Mouse (Mus musculus) granulocyte monocyte progenitor cell, adult 5-6 weeks (primary cell): Measurements from ENCODE around the gene Epha5. TPM values are rescaled to one million over a fixed set of nuclear protein-coding genes. Genes with fewer than 3 reads are reported as not detected.

ENCODE experiments used
- ATAC-seq: replicated peaks from 2 replicates; pipeline ENCODE4 v1.8.0; 2016; ENCODE audit warnings: mild to moderate bottlenecking, moderate TSS enrichment, inconsistent platforms; ENCODE audit not compliant: poor library complexity, severe bottlenecking
- total RNA-seq, 2 experiments: library from RNA; stranded (forward) in 1 of 2; stranded (reverse) in 1 of 2; fragments of 200-712, 200-1000 nt in 1 of 2; fragments of >200 nt in 1 of 2; fragmentation: Nextera tagmentation in 1 of 2; gene quantifications; 2 replicates each; pipeline ENCODE4 v1.2.3; 2014 to 2017

Gene Epha5
- total RNA-seq (2014; fragmentation: Nextera tagmentation), result not detected in 2 replicates
- total RNA-seq (2017), result not detected in 2 replicates

GRCm38 (mm10) chr5:84417062-84417879 lies at the start of gene Epha5:
Epha5 (minus strand) TSS chr5:84417382.
- peak; percentile 92 for ATAC-seq

- no peak for ATAC-seq
Measured at GRCm38 (mm10) chr5:84456216-84456615, 39.0 kb upstream of the Epha5 start.

- ATAC-seq, result no peak
Measured at GRCm38 (mm10) chr5:84454641-84455040, 37.5 kb upstream of the Epha5 start.

- no peak for ATAC-seq
Measured at GRCm38 (mm10) chr5:84453839-84454238, 36.7 kb upstream of the Epha5 start.

GRCm38 (mm10) chr5:84440232-84440631 lies 23.1 kb upstream of the Epha5 start:
- ATAC-seq, result no peak

- peak; percentile 3; the same call in 1 of the 2 replicates for ATAC-seq
Measured at GRCm38 (mm10) chr5:84415961-84416821, 991 bp downstream of the Epha5 start.

GRCm38 (mm10) chr5:84414931-84415431 lies 2.2 kb downstream of the Epha5 start:
- no peak for ATAC-seq

GRCm38 (mm10) chr5:84413026-84413425 lies 4.2 kb downstream of the Epha5 start:
- ATAC-seq, result no peak

- no peak for ATAC-seq
Measured at GRCm38 (mm10) chr5:84408370-84408769, 8.8 kb downstream of the Epha5 start.

GRCm38 (mm10) chr5:84397085-84397484 lies 20.1 kb downstream of the Epha5 start:
- ATAC-seq, result no peak

- ATAC-seq, result no peak
Measured at GRCm38 (mm10) chr5:84365334-84365733, 51.8 kb downstream of the Epha5 start.

GRCm38 (mm10) chr5:84359430-84359829 lies 57.8 kb downstream of the Epha5 start:
- ATAC-seq, result no peak

- no peak for ATAC-seq
Measured at GRCm38 (mm10) chr5:84353069-84353468, 64.1 kb downstream of the Epha5 start.

GRCm38 (mm10) chr5:84346728-84347499 lies 70.3 kb downstream of the Epha5 start:
- ATAC-seq, result no peak

GRCm38 (mm10) chr5:84335834-84336465 lies 81.2 kb downstream of the Epha5 start:
- no peak for ATAC-seq

GRCm38 (mm10) chr5:84334481-84334880 lies 82.7 kb downstream of the Epha5 start:
- no peak for ATAC-seq

GRCm38 (mm10) chr5:84331631-84332030 lies 85.6 kb downstream of the Epha5 start:
- ATAC-seq, result no peak

- ATAC-seq, result no peak
Measured at GRCm38 (mm10) chr5:84320553-84320952, 96.6 kb downstream of the Epha5 start.

GRCm38 (mm10) chr5:84320138-84320537 lies 97.0 kb downstream of the Epha5 start:
- no peak for ATAC-seq
